Comparison of ENCODE assay signal across 14 mouse cellular contexts in genomic region chrX:142869844-142870243, GRCm38 (mm10).
A peak's percentile ranks its signal among the peaks of the same experiment; 100 is the strongest.
DNase-seq lines count a peak whose midpoint lies in the region; ATAC-seq and TF ChIP-seq lines count a peak whose summit lies in the region.
"Had no signal": no experiment of that assay in that cellular context is flagged by ENCODE, and none has a peak within 500 bp of the region (broad histone marks: within the 10 kb centered on the region; RNA-seq: fewer than 3 reads in every experiment).

No protein-coding gene starts in this region.

- DNase-seq in cerebellum, adult 9-10 months, result peak; percentile 7
- no peak for DNase-seq in cerebellum, adult 18-20 months
- peak; percentile 14 to 25 for DNase-seq in heart, postnatal 10 days
- DNase-seq in MEL (ENCODE audit: low read depth, low spot score), result peak; percentile 22
- DNase-seq in gastrocnemius, adult 2 months, result no peak
- no peak for DNase-seq in adrenal gland, adult (ENCODE audit: inconsistent age in 2 of 2, low spot score in 1 of 2)

- H3K79me2 ChIP-seq in MEL (ENCODE audit: control insufficient read depth, insufficient read depth, low read length, poor library complexity), result no peaks in the 10 kb centered on the region

- ATAC-seq in heart, embryonic 12.5 days (ENCODE audit: insufficient number of reproducible peaks, low FRiP score), result no peak
- peak; percentile 67 for ATAC-seq in forebrain, embryonic 16.5 days
- ATAC-seq: activated CD4-positive, CD25-positive, alpha-beta regulatory T cell, adult 4 months; inflammation-experienced regulatory T-cells, adult 6 months had no signal

- 75% methylated on average over 2 of the region's 2 CpGs for WGBS in heart, embryonic 12.5 days
- 26% methylated on average over 2 of the region's 2 CpGs for WGBS in forebrain, embryonic 16.5 days

- no peak overlapping the region for H3K4me3 ChIP-seq in heart, embryonic 12.5 days
- H3K4me3 ChIP-seq in MEL (ENCODE audit: control insufficient read depth in 1 of 2, insufficient read depth in 1 of 2, low read depth in 2 of 2, low read length in 2 of 2), result no peak overlapping the region
- H3K4me3 ChIP-seq in forebrain, embryonic 16.5 days (replicated peaks; ENCODE audit: low read length), result no peak overlapping the region
- no peak overlapping the region for H3K4me3 ChIP-seq in gastrocnemius, adult 2 months
- H3K4me3 ChIP-seq: embryonic facial prominence, embryonic 15.5 days; limb, embryonic 12.5 days; liver, embryonic 15.5 days; neural tube, embryonic 13.5 days had no signal

- H3K27me3 ChIP-seq in heart, embryonic 12.5 days (replicated peaks), result no peaks in the 10 kb centered on the region
- no peaks in the 10 kb centered on the region for H3K27me3 ChIP-seq in MEL (ENCODE audit: control insufficient read depth in 1 of 2, insufficient read depth in 2 of 2, low read length in 2 of 2)
- no peaks in the 10 kb centered on the region for H3K27me3 ChIP-seq in forebrain, embryonic 16.5 days (replicated peaks; ENCODE audit: control insufficient read depth, insufficient read depth, low read length)
- H3K27me3 ChIP-seq: embryonic facial prominence, embryonic 15.5 days; liver, embryonic 15.5 days had no signal

- H3K4me1 ChIP-seq in heart, embryonic 12.5 days (replicated peaks), result no peaks in the 10 kb centered on the region
- H3K4me1 ChIP-seq in MEL (ENCODE audit: control insufficient read depth in 1 of 2, insufficient read depth in 2 of 2, low read length in 2 of 2), result peaks cover 0 to 10% of the 10 kb centered on the region in 2 experiments; a peak in 2 of 4 replicates
- no peaks in the 10 kb centered on the region for H3K4me1 ChIP-seq in forebrain, embryonic 16.5 days (replicated peaks; ENCODE audit: control insufficient read depth, insufficient read depth, low read length)
- H3K4me1 ChIP-seq: embryonic facial prominence, embryonic 15.5 days; limb, embryonic 12.5 days; liver, embryonic 15.5 days; neural tube, embryonic 13.5 days had no signal

- no peak for TF ChIP-seq RAD21 in MEL (IDR thresholded peaks at IDR 0.05; ENCODE audit: low read depth, low read length)

- H3K4me2 ChIP-seq in heart, embryonic 12.5 days, result no peak overlapping the region
- no peak overlapping the region for H3K4me2 ChIP-seq in forebrain, embryonic 16.5 days (ENCODE audit: low read length)
- H3K4me2 ChIP-seq: embryonic facial prominence, embryonic 15.5 days; limb, embryonic 12.5 days; liver, embryonic 15.5 days; neural tube, embryonic 13.5 days had no signal

- no peaks in the 10 kb centered on the region for H3K9me3 ChIP-seq in heart, embryonic 12.5 days (replicated peaks)
- no peaks in the 10 kb centered on the region for H3K9me3 ChIP-seq in MEL (replicated peaks; ENCODE audit: insufficient read depth, low read length)
- H3K9me3 ChIP-seq in forebrain, embryonic 16.5 days (ENCODE audit: control insufficient read depth, low read length), result no peaks in the 10 kb centered on the region
- H3K9me3 ChIP-seq: embryonic facial prominence, embryonic 15.5 days; limb, embryonic 12.5 days; liver, embryonic 15.5 days; neural tube, embryonic 13.5 days had no signal

- no peak for TF ChIP-seq EP300 in MEL (IDR thresholded peaks at IDR 0.05; ENCODE audit: low read depth in 1 of 2, low read length in 2 of 2)

- TF ChIP-seq POLR2A in MEL (IDR thresholded peaks at IDR 0.05; ENCODE audit: control insufficient read depth in 1 of 2, insufficient read depth in 1 of 2, low read depth in 1 of 2, low read length in 2 of 2, poor library complexity in 1 of 2), result no peak

- TF ChIP-seq CTCF in MEL (IDR thresholded peaks at IDR 0.05 in 2 of 3, conservative IDR thresholded peaks at IDR 0.05 in 1 of 3; ENCODE audit: control insufficient read depth in 1 of 3, insufficient read depth in 1 of 3, low read depth in 2 of 3, low read length in 3 of 3, poor library complexity in 1 of 3, severe bottlenecking in 1 of 3), result no peak
- no peak for TF ChIP-seq CTCF in gastrocnemius, adult 2 months (IDR thresholded peaks at IDR 0.05)

- no peaks in the 10 kb centered on the region for H3K36me3 ChIP-seq in heart, embryonic 12.5 days
- H3K36me3 ChIP-seq in MEL (ENCODE audit: control insufficient read depth in 1 of 2, insufficient read depth in 2 of 2, low read length in 2 of 2), result peaks cover 6 to 10% of the 10 kb centered on the region in 2 experiments
- H3K36me3 ChIP-seq in forebrain, embryonic 16.5 days (ENCODE audit: control insufficient read depth, insufficient read depth), result no peaks in the 10 kb centered on the region
- H3K36me3 ChIP-seq: embryonic facial prominence, embryonic 15.5 days; limb, embryonic 12.5 days; liver, embryonic 15.5 days; neural tube, embryonic 13.5 days had no signal

- H3K27ac ChIP-seq in heart, embryonic 12.5 days (ENCODE audit: poor library complexity, severe bottlenecking), result no peak overlapping the region
- no peak overlapping the region for H3K27ac ChIP-seq in MEL (ENCODE audit: control insufficient read depth, low read depth, low read length)
- H3K27ac ChIP-seq in forebrain, embryonic 16.5 days (ENCODE audit: low read length), result no peak overlapping the region
- H3K27ac ChIP-seq in gastrocnemius, adult 2 months, result no peak overlapping the region
- H3K27ac ChIP-seq: embryonic facial prominence, embryonic 15.5 days; limb, embryonic 12.5 days; liver, embryonic 15.5 days; neural tube, embryonic 13.5 days had no signal

- no peak overlapping the region for H3K9ac ChIP-seq in heart, embryonic 12.5 days
- no peak overlapping the region for H3K9ac ChIP-seq in MEL (ENCODE audit: control insufficient read depth, low read depth, low read length, poor library complexity, severe bottlenecking)
- no peak overlapping the region for H3K9ac ChIP-seq in forebrain, embryonic 16.5 days (replicated peaks; ENCODE audit: low read depth, low read length)
- H3K9ac ChIP-seq: embryonic facial prominence, embryonic 15.5 days; limb, embryonic 12.5 days; liver, embryonic 15.5 days; neural tube, embryonic 13.5 days had no signal

- intact Hi-C loops in heart, postnatal 10 days (cut with DNase I), result loop anchor here (5.0 kb wide), 1 partner anchor 97 kb away; the partner anchor contains the start of gene Ammecr1
- intact Hi-C loops in gastrocnemius, adult 2 months (cut with DNase I), result no loop called here

TF ChIP-seq in MEL, 35 proteins besides CTCF, POLR2A, EP300 and RAD21:
- TF ChIP-seq SIN3A (IDR thresholded peaks at IDR 0.05; ENCODE audit: low read length) (no peak), KAT2A (conservative IDR thresholded peaks at IDR 0.05; ENCODE audit: low read depth, low read length) (no peak), ZC3H11A (IDR thresholded peaks at IDR 0.05; ENCODE audit: low read depth, low read length) (no peak), USF2 (IDR thresholded peaks at IDR 0.05; ENCODE audit: borderline replicate concordance in 1 of 2, insufficient read depth in 1 of 2, low read depth in 1 of 2, low read length in 2 of 2) (no peak), MYB (IDR thresholded peaks at IDR 0.05; ENCODE audit: low read depth, low read length) (no peak), SMC3 (IDR thresholded peaks at IDR 0.05; ENCODE audit: low read depth, low read length) (no peak), CHD2 (IDR thresholded peaks at IDR 0.05; ENCODE audit: low read length) (no peak), ZMIZ1 (IDR thresholded peaks at IDR 0.05; ENCODE audit: low read depth, low read length) (no peak), RCOR1 (IDR thresholded peaks at IDR 0.05; ENCODE audit: low read depth, low read length) (no peak), TBP (IDR thresholded peaks at IDR 0.05; ENCODE audit: low read depth, low read length) (no peak), GABPA (IDR thresholded peaks at IDR 0.05; ENCODE audit: low read depth, low read length) (no peak), BHLHE40 (IDR thresholded peaks at IDR 0.05; ENCODE audit: borderline replicate concordance, low read depth, low read length) (no peak)

Comparison
In these comparisons a context has a peak if more than half of its experiments do, and no peak if none do; other contexts are left out.
1. DNase-seq: peak in cerebellum, adult 9-10 months (single experiment), heart, postnatal 10 days (2 of 2) and MEL (single experiment); none in cerebellum, adult 18-20 months (0 of 2), gastrocnemius, adult 2 months (single experiment) and adrenal gland, adult (0 of 2).